Mouse (Mus musculus) lung, postnatal 25 days (tissue): ENCODE results near the gene Elmo2.

ENCODE experiments used
- DNase-seq: peaks from one replicate; pipeline ENCODE4 v3.0.0; 2022; ENCODE audit warnings: low spot score

Elmo2 gene

DNA sequence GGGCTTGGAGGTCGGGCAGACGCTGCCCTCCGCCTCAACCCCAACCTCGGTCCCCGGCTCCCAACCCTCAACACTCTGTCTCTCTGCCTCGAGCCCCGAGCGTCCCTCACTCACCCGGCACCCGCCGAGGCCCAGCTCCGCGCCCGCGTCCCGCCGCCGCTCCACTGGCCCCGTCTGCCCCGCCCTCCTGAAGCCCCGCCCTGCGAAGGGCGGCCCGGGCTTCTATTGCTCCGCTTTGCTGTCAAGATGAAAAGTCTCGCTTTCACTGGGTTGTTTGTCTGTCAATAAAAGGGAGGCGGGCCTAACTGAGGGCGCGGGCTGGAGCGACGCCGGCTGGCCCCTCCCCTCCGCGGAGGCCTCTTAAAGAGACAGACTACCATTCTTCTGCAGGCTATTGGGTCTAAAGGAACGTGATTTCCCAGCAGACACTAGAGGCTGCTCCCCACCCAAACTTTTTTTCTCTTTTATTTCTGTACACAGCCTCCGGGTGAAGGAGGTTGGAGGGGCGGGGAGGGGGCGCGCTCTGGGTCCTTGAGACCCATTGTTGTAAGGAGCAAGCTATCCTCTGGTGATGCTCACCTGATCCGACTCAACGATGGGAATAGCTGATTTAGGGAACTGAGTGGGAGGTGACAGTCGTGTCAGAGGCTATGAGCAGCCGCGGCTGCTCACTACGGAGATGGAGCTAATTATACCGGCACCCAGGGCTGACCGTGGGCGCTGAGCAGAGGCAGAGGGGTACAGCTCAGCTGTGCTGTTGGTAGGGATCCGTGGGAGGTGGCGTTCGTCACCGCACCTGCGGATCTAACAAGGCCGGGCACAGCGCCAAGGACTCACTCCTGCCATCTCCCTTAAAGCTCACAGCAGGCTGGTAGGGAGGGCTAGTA, at the start of gene Elmo2:
TSS of gene Elmo2 (minus strand) at position 176 of the 887 bp plus-strand sequence.
- peak; percentile 99 for DNase-seq

GRCm38 (mm10) chr2:165376001-165376400, 49.7 kb upstream of the Elmo2 start:
- DNase-seq, result no peak

- DNase-seq, result no peak
Observed at GRCm38 (mm10) chr2:165375478-165375877, 49.2 kb upstream of the Elmo2 start.

DNA sequence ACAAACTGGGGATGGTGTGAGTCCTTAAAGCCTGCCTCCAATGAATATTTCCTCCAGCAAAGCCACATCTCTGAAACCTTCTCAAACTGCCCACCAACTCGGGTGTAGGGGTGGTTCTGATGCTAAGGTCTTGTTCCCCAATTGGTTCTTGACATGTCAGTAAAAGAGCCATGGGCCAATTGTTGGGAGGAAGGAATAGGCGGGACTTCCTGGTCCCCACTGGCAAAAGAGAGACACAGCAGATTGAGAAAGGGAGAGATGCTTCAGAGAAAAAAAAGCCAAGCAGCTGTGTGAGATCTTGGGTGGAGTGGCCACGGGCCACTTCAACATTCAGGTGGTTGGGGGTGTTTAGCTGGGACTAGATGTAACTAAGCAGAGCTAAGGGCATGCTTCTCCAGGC, 44.8 kb upstream of the Elmo2 start:
- no peak for DNase-seq

GRCm38 (mm10) chr2:165370348-165370747, 44.1 kb upstream of the Elmo2 start:
- DNase-seq, result no peak

- DNase-seq, result no peak
Observed at GRCm38 (mm10) chr2:165368496-165368895, 42.2 kb upstream of the Elmo2 start, which contains the start of gene Zfp663. Gene Zfp663 (minus strand): TSS chr2:165368729.

DNA sequence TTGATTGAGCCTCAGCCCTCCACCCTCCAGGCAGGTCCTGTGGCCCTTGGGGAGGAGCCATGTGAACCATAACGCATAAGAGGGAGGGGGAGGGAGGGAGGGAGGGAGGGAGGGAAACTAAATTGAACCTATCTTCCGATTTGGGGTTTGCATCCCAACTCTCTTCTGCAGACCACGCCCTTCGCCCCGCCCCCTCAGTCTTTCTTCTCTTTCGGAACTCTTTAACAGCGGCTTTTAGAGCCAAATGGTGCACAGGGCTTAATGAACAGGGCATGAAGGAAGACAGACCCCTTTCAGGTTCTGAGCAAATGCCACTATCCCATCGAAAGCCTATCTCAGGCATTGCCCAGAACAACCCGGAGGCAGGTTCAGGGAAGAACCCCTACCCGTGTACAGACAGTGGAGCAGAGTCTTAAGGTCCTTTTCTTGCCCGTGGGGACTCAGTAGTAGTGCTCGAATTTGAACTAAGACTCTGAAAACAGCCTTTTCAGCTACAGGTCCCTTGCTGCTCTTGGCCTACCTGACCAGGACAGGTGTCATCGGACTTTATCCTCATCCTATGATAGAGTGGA, 41.7 kb upstream of the Elmo2 start:
- DNase-seq, result no peak

GRCm38 (mm10) chr2:165367047-165367520, 40.8 kb upstream of the Elmo2 start:
- DNase-seq, result peak; percentile 76

- DNase-seq, result peak; percentile 18
Observed at GRCm38 (mm10) chr2:165364334-165365091, 38.2 kb upstream of the Elmo2 start.

DNA sequence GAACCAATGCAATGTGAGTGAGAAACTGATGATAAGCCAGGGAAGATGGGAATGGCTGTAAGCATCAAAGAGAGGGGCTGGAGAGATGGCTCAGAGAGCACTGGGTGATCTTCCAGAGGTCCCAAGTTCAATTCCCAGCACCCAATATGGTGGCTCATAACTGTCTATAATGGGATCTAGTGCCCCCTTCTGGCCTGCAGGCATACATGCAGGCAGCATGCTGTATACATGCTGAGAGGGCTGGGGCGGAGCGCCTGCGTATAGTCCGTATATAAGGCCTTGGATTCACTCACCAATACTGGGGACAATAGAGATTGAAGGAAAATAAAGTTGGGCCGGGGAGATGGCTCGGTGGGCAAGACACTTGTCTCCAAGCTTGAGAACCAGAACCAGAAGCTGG, 37.0 kb upstream of the Elmo2 start:
- no peak for DNase-seq

DNA sequence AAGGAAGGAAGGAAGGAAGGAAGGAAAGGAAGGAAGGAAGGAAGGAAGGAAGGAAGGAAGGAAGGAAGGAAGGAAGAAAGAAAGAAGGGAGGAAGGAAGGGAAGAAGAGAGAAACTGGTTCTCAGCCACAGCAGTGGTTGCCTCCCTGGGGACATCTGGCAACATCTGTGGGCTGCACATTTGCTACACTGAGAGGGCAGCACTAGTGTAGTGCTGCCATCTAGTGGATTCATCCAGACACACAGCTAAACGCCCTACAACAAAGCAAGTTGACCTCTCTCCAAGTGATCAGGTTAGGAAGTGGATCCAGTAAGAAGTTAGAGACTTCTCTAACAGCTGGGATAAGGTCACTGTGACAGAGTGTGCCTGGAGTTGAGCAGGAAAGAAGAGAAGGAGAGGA, 34.6 kb upstream of the Elmo2 start:
- peak; percentile 46 for DNase-seq

- DNase-seq, result no peak
Observed at GRCm38 (mm10) chr2:165351828-165352513, 25.7 kb upstream of the Elmo2 start.

GRCm38 (mm10) chr2:165349466-165349865, 23.2 kb upstream of the Elmo2 start:
- DNase-seq, result no peak

DNA sequence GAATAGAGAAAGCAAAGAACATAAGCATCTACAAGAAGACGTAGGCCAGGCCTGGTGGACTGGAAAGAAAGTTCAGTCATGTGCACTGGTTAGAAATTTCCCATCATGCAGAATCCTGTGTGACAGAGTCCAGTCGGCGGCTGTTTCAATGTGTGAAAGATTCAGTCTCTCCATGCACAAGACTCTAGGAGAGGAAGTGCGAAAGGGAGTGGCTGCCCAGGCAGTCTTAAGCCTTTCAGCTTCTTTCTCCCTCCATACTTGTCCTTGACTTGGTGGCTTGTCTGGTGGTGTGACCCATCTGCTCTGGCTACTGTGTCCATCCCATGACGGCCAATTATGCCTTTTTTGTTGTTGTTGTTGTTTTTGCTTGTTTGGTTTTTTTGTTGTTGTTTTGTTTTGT, 19.9 kb upstream of the Elmo2 start:
- DNase-seq, result no peak

- peak; percentile 64 for DNase-seq
Observed at GRCm38 (mm10) chr2:165337191-165337590, 10.9 kb upstream of the Elmo2 start.

DNA sequence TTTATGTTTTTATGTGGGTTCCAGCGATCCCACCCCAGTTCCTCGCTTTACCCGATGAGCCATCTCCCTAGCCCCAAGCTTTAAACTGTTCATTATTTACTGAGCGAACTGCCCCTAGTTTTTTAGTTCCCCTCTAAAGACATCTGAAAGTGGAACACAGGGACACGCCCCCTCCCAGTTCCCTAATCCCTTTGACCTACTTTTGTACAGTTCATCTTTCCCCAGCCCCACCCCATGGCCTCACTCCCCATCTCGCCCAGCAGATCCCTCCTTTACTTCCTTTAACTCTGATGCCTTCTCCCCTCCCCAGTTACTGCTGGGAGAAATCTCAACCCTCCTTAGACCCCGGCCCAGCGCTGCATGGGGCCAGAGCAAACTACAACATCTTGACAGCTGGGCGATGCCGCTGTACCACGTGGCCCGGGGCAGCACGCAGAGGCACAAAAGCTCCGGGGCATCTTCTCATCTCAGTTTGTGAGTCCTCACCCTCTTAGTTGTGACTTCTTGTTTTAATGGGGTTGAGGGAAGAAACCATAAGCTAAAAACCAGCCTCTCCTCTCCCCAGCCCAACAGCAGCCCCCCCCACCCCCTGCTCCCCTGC, 6.4 kb upstream of the Elmo2 start:
- DNase-seq, result peak; percentile 49

DNA sequence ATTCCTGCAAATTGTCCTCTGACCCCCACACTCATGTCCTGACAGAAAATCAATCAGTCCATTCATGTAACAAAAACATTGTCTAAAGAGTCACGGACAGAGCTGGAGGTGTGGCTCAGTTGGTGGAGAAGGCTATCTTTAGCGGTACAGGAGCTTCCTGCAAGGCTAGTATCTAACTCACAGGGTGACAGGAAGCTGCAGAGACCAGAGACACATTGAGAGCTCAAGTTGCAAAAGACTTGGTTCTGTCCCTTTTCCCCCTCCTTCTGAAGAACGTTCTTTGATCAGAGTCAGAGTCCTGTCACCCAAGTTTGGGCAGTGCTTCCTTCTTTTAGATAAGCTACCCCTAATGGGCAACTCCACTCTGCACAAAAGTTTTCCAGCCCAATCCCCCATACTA, 3.4 kb upstream of the Elmo2 start:
- DNase-seq, result no peak

GRCm38 (mm10) chr2:165328746-165329145, 2.5 kb upstream of the Elmo2 start:
- DNase-seq, result no peak

DNA sequence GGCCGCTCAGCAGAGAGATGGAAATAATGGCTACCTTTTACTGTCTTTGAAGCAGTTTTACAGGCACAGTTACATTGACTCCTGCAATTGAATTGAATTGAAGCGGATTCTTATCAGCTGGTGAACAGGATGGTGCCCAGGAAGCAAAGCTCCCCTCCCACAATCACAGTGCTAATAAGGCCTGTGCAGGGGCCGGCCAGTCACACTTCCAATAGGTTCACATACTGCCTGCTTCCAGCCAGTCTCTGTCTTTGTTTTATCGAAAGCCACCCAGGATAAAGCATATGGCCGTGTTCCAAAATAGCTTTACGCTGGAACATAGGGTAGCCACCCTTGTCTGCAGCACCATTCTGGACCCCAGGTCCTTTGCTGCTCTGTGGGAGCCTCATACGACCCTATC, 1.1 kb upstream of the Elmo2 start:
- no peak for DNase-seq

DNA sequence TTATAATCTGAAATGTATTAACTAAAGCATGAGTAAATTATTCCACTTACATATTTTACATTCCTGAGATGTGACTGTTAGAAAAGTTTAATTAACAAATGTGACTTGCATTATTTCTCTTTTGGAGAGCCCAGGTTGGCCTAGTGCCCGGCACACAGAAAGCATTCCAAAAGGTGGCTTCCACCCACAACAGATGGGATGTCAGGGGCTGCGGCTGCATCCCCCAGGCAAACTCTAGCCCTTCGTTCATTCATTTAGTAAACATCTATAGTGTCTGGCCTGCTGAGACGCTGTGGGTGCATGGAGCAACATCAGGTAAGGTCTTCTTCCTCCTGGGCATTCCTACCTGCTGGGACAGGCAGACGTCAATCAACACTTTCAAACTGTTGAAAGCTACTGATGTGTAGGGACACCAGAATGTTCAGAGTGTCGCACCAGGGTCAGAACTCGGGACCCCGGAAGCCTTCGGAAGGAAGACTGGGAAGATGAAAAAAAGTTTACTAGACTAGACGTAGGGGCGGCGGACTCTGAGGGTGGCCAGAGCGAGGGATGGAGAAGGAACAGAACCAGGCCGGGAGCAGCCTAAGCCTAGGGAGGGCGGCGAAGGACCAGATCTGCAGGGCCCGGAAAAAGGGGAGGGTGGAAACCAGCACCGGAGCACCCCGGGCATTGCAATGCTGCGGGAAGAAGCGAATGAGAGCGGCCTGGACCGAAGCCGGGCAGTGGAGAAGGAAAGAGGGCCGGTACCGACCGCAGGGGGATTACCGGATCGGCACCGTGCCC, 567 bp downstream of the Elmo2 start:
- no peak for DNase-seq

DNA sequence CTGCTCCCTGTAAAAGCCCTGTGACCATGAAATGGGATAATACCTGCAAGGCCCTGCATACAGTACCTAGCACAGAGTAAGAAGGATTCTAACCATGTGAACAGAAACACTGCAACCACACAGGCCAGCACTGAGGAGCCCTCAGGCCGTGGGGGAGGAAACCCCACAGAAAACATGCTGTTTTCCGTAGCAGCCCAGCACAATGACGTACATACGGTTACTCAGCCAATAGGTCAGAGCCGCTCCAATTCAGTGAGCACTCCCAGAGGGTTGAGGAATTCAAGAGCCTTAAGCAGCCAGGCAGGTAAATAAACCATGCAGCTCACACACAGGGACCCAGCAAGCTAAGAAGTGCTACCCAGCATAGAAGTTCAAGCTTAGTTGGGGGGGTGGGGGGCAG, 2.4 kb downstream of the Elmo2 start:
- peak; percentile 67 for DNase-seq
